Mouse (Mus musculus): ENCODE measurements around the gene Slc43a1. TPM values are rescaled to one million over a fixed set of nuclear protein-coding genes. Genes with fewer than 3 reads are reported as not detected.

The Slc43a1 gene
- polyA plus RNA-seq, 1 experiment from 2014 or later, result 4.0 TPM

GRCm38 (mm10) chr2:84838993-84839980, 637 bp downstream of the Slc43a1 start:
- Histone ChIP-seq H3K9me3 (replicated peaks; ENCODE audit: control insufficient read depth, low read length) (no peaks in the 10 kb centered on the region), H3K4me2 (ENCODE audit: low read length) (peak overlapping the region; percentile 97), H3K27ac (ENCODE audit: low read depth, low read length) (no peak overlapping the region), H3K27me3 (replicated peaks; ENCODE audit: control insufficient read depth, insufficient read depth, low read length) (peaks cover 12% of the 10 kb centered on the region), H3K9ac (ENCODE audit: low read length) (peak overlapping the region; percentile 67), H3K4me3 (ENCODE audit: low read depth, low read length) (peak overlapping the region; percentile 55), H3K4me1 (ENCODE audit: control insufficient read depth, insufficient read depth, low read length) (peaks cover 5% of the 10 kb centered on the region; the same call in 1 of the 2 replicates), H3K36me3 (ENCODE audit: control insufficient read depth, insufficient read depth, low read length) (no peaks in the 10 kb centered on the region)
- DNase-seq (ENCODE audit: low spot score) (no peak), ATAC-seq (no peak; the same call in none of the 2 replicates)
- under 1% methylated on average over 47 of the region's 47 CpGs for WGBS

DNA sequence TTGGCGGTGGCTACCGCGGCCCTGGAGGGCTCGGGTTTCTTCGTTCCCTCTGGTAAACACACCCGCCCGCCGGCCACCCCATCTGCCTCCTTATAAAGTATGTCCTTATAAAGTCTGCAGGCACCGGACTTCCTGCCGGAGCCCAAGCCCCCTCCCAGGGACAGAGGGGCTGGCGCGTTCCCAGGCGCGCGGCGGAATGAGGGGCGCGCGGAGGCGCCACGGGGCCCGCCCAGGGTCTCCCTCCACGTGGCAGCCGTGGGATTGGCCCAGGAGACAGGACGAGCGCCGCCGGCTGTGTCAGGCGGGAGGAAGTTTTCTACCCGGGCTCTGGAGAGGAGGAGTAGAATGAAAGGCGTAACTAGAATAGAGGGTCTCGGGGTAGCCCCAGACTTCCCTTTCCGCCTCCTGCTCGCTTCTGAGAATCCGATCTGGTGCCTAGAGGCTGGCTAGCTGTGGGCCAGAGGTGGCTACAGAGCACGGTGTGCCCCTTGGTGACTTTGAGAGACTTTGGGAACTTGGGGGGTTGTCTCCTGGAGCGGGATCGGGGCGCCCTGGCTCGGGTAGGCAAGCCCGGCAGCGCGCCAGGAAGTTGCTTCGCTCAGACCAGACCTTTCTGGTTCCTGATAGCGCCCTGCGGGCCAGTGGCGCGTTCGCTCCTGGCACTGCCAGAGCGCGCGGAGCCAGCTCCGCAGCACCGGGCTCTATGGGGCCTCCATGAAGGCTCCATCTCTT, 1.5 kb downstream of the Slc43a1 start:
- Histone ChIP-seq H3K4me1 (ENCODE audit: control insufficient read depth, insufficient read depth, low read length) (peaks cover 5% of the 10 kb centered on the region; the same call in 1 of the 2 replicates), H3K36me3 (ENCODE audit: control insufficient read depth, insufficient read depth, low read length) (no peaks in the 10 kb centered on the region), H3K27me3 (replicated peaks; ENCODE audit: control insufficient read depth, insufficient read depth, low read length) (peaks cover 12% of the 10 kb centered on the region), H3K9me3 (replicated peaks; ENCODE audit: control insufficient read depth, low read length) (no peaks in the 10 kb centered on the region), H3K27ac (ENCODE audit: low read depth, low read length) (peak overlapping the region; percentile 48), H3K4me2 (ENCODE audit: low read length) (peak overlapping the region; percentile 97), H3K4me3 (ENCODE audit: low read depth, low read length) (peak overlapping the region; percentile 55), H3K9ac (ENCODE audit: low read length) (peak overlapping the region; percentile 67)
- WGBS, result under 1% methylated on average over 54 of the region's 54 CpGs
- peak; percentile 77 for DNase-seq (ENCODE audit: low spot score)
- peak; percentile 90 for ATAC-seq

- Histone ChIP-seq H3K9me3 (replicated peaks; ENCODE audit: control insufficient read depth, low read length) (no peaks in the 10 kb centered on the region), H3K36me3 (ENCODE audit: control insufficient read depth, insufficient read depth, low read length) (no peaks in the 10 kb centered on the region), H3K4me1 (ENCODE audit: control insufficient read depth, insufficient read depth, low read length) (peaks cover 5% of the 10 kb centered on the region; the same call in 1 of the 2 replicates), H3K4me3 (ENCODE audit: low read depth, low read length) (peak overlapping the region; percentile 55), H3K9ac (ENCODE audit: low read length) (peak overlapping the region; percentile 67), H3K27me3 (replicated peaks; ENCODE audit: control insufficient read depth, insufficient read depth, low read length) (peaks cover 12% of the 10 kb centered on the region), H3K27ac (ENCODE audit: low read depth, low read length) (peak overlapping the region; percentile 48; the same call in 1 of the 2 replicates), H3K4me2 (ENCODE audit: low read length) (peak overlapping the region; percentile 97)
- 7% methylated on average over 17 of the region's 17 CpGs for WGBS
- no peak for DNase-seq (ENCODE audit: low spot score)
- no peak for ATAC-seq
Observed at GRCm38 (mm10) chr2:84840748-84841563, 2.3 kb downstream of the Slc43a1 start.

- no peak overlapping the region for H3K9ac ChIP-seq (ENCODE audit: low read length)
- peaks cover 5% of the 10 kb centered on the region; the same call in 1 of the 2 replicates for H3K4me1 ChIP-seq (ENCODE audit: control insufficient read depth, insufficient read depth, low read length)
- peak overlapping the region; percentile 97; the same call in 1 of the 2 replicates for H3K4me2 ChIP-seq (ENCODE audit: low read length)
- H3K36me3 ChIP-seq (ENCODE audit: control insufficient read depth, insufficient read depth, low read length), result no peaks in the 10 kb centered on the region
- no peak overlapping the region for H3K27ac ChIP-seq (ENCODE audit: low read depth, low read length)
- DNase-seq (ENCODE audit: low spot score), result no peak
- H3K9me3 ChIP-seq (replicated peaks; ENCODE audit: control insufficient read depth, low read length), result no peaks in the 10 kb centered on the region
- H3K4me3 ChIP-seq (ENCODE audit: low read depth, low read length), result no peak overlapping the region
- ATAC-seq, result no peak
- H3K27me3 ChIP-seq (replicated peaks; ENCODE audit: control insufficient read depth, insufficient read depth, low read length), result peaks cover 12% of the 10 kb centered on the region
Observed at GRCm38 (mm10) chr2:84841905-84842304, 3.3 kb downstream of the Slc43a1 start.

DNA sequence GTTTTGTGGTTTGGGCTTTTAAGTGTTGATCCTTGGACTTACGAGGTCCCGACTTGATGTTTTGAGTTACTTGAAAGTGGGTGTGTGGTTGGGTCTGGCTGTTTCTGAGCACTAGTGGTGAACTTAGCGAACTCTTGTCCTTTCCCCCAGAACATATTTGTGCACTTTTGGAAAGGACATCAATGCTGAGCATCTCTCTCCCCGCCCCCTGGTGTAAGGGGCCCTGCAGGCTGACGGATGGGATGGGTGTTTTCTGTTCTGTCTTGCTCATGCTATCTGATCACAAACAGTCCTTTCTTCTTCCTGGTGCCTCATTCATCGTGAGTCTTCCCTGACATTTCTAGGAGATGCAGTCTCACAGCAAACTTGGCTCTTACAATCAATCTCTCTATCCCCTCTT, 5.0 kb downstream of the Slc43a1 start:
- Histone ChIP-seq H3K4me2 (ENCODE audit: low read length) (no peak overlapping the region), H3K4me3 (ENCODE audit: low read depth, low read length) (no peak overlapping the region), H3K9me3 (replicated peaks; ENCODE audit: control insufficient read depth, low read length) (no peaks in the 10 kb centered on the region), H3K27me3 (replicated peaks; ENCODE audit: control insufficient read depth, insufficient read depth, low read length) (peaks cover 7% of the 10 kb centered on the region), H3K36me3 (ENCODE audit: control insufficient read depth, insufficient read depth, low read length) (no peaks in the 10 kb centered on the region), H3K27ac (ENCODE audit: low read depth, low read length) (no peak overlapping the region), H3K4me1 (ENCODE audit: control insufficient read depth, insufficient read depth, low read length) (peaks cover 5% of the 10 kb centered on the region; the same call in 1 of the 2 replicates), H3K9ac (ENCODE audit: low read length) (no peak overlapping the region)
- 84% methylated on average over 6 of the region's 6 CpGs for WGBS
- ATAC-seq (no peak), DNase-seq (ENCODE audit: low spot score) (no peak)

DNA sequence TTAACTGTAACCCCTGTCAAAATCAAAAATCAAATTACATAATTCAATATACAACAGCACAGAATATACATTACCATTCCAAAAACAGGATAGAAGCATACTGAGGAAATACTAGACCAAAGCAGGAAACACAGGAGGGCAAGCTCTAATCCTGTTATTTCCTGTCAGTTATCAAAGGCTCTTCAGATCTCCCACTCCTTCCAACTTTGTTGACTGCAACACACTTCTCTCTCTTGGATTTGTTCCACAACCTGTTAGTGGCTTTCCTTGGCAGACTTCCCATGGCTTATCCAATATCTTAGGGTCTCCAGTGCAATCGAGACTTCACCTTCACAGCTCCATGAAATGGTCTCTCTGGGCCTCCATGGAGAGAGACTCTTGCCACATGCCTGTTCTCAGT, 6.6 kb downstream of the Slc43a1 start:
- no peak overlapping the region for H3K27ac ChIP-seq (ENCODE audit: low read depth, low read length)
- DNase-seq (ENCODE audit: low spot score) (no peak), ATAC-seq (no peak)
- H3K4me2 ChIP-seq (ENCODE audit: low read length), result no peak overlapping the region
- H3K9me3 ChIP-seq (replicated peaks; ENCODE audit: control insufficient read depth, low read length), result no peaks in the 10 kb centered on the region
- no peaks in the 10 kb centered on the region; the same call in 1 of the 2 replicates for H3K4me1 ChIP-seq (ENCODE audit: control insufficient read depth, insufficient read depth, low read length)
- no peak overlapping the region for H3K9ac ChIP-seq (ENCODE audit: low read length)
- H3K4me3 ChIP-seq (ENCODE audit: low read depth, low read length), result no peak overlapping the region
- H3K36me3 ChIP-seq (ENCODE audit: control insufficient read depth, insufficient read depth, low read length), result 0 out of 2 replicates have a peak, but pooled peaks cover 3% of the 10 kb centered on the region
- WGBS, result 71% methylated on average over 1 of the region's 1 CpGs
- H3K27me3 ChIP-seq (replicated peaks; ENCODE audit: control insufficient read depth, insufficient read depth, low read length), result no peaks in the 10 kb centered on the region

DNA sequence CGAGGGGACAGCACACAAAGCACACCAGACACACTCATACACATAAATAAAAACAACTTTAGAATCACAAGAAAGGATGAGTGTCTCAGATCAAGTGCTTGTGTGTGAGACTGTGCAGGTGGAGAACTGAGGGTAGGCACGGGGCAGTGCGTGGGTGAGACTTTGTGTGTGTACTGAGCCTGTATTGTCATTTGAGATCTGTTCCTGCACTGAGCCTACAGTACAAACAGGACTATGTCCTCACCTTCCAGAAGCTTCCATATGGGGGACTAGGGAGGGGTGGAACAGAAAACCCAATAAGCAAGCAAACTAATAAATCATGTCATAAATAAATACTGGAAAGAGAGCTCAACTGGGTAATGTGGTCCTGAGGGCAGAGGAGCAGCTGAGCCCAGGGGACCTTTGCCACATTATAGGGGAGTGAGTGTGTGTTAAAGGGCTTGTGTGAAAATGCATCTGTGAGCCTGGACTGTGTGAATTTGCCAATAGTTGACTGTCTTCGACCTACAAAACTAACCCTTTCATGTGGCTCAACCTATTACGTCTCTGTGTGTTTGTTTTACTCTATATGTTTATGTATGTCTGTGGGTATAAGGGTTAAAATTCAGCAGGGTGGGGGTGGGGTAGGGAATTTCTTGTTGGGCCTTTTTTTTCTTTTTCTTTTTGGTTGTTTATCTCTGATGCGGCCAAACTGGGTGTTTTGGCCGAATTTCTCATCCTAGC, 11.9 kb downstream of the Slc43a1 start:
- Histone ChIP-seq H3K4me1 (ENCODE audit: control insufficient read depth, insufficient read depth, low read length) (no peaks in the 10 kb centered on the region), H3K27me3 (replicated peaks; ENCODE audit: control insufficient read depth, insufficient read depth, low read length) (no peaks in the 10 kb centered on the region), H3K27ac (ENCODE audit: low read depth, low read length) (no peak overlapping the region), H3K9me3 (replicated peaks; ENCODE audit: control insufficient read depth, low read length) (no peaks in the 10 kb centered on the region), H3K36me3 (ENCODE audit: control insufficient read depth, insufficient read depth, low read length) (0 out of 2 replicates have a peak, but pooled peaks cover 3% of the 10 kb centered on the region), H3K4me3 (ENCODE audit: low read depth, low read length) (no peak overlapping the region), H3K4me2 (ENCODE audit: low read length) (no peak overlapping the region), H3K9ac (ENCODE audit: low read length) (no peak overlapping the region)
- DNase-seq (ENCODE audit: low spot score) (no peak), ATAC-seq (no peak)
- 65% methylated on average over 7 of the region's 7 CpGs for WGBS

Data from forebrain, embryonic 14.5 days (tissue).